Mouse (Mus musculus) neural tube, embryonic 10.5 days (tissue): ENCODE measurements around the gene Spag17.
A peak's percentile ranks its signal among the peaks of the same experiment; 100 is the strongest.

Source experiments
- DNase-seq: peaks from one replicate; pipeline ENCODE4 v3.0.0-alpha.2; 2017; ENCODE audit warnings: low spot score; ENCODE audit errors: extremely low spot score

Gene Spag17

DNA sequence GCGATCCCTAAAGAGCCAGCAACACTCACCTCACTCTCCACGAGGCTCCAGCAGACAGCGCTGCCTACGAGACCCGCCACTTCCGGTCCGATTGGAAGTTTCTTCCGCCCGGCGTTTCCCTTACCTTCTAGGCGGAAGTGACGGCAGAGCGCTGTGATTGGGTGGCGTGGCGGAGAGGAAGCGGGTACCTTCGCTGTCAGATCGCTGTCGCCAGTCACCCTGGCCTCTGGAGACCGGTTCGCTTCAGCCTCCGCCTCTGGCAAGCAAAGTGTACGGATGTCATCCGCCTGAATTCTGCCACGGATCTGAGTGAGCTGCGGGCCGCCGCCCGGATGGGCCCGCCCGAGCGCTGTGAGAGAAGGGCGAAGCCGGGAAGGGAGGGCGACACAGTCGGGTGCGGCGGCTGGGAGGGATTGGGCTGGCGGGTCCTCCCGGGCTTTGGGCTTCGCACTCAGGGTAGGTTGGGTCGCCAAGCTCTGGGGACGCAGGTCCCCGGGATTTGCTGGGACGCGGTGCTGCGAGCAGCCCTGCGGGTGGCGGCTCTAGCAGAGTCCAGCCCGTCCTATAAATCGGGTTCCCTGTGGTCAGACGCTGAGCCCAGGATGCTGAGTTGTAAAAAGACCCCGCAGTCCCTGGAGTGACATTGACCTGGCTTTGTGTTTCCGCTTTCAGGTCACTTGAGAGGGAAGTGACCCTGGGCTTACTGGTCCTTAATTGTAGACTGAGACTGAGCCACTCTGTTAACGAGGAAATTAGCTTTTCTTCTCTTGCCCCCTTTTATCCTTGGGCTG lies 277.3 kb downstream of the Spag17 start, which contains the start of the genes Gdap2 and Wdr3:
Gene Gdap2, plus strand, starts transcription at position 67 of the 791 bp plus-strand sequence.
Gene Wdr3, minus strand, starts transcription at position 93 of the 791 bp plus-strand sequence.
- peak; percentile 94 for DNase-seq

DNA sequence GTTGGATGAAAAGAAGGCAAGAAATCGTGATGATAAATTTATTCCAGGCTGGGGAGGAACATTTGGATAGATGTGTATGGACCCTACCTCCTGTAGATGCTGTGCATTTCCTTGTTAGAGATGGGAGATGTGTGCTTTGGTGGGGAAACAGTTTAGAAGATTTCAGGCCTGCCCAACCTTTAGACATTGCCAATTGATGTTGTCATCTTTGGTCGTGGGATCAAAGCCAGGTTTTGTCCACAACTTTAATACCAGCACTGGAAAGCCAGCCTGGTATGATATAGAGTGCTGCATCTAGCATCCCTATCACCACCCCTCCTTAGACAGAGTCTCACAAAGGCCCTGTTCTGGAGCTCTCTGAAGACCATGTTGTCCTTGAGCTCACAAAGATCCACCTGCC lies 278.4 kb downstream of the Spag17 start:
- no peak for DNase-seq

DNA sequence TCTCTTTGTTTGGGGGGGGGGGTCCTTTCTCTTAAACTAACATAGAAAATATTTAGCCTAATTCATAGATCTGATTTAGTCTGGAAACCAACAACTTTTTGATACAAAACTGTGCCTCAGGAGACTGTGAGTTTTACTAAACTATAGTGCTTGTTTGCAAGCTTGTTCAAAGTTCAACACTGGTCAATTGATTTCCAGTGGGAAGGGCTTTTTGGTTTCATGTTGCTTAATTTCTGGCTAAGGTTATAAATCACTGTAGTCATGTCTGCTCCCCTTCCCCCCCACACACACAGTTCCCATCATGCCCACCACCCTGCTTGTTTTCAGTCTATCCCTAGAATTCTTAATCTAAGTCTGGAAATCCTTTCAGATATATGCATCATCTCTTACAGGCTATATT lies 279.8 kb downstream of the Spag17 start:
- no peak for DNase-seq

DNA sequence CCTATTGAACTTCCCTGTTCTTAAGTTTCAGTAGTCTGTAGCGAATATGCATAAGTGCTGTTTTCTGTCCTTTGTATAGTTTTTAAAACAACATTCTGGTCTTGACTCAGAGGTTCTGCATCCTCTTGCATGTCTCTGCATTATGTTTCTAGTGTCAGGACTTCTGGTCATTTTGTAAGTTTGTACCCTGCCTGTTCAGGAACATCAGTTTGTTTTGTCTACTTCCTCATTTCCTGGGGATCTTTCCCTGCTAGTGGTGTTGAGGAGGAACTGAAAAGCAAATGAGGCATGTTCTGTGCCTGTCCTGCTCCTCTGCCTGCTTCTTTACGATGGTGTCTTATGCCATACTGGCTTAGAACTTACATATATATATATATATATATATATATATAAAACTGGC lies 290.8 kb downstream of the Spag17 start:
- DNase-seq, result no peak

DNA sequence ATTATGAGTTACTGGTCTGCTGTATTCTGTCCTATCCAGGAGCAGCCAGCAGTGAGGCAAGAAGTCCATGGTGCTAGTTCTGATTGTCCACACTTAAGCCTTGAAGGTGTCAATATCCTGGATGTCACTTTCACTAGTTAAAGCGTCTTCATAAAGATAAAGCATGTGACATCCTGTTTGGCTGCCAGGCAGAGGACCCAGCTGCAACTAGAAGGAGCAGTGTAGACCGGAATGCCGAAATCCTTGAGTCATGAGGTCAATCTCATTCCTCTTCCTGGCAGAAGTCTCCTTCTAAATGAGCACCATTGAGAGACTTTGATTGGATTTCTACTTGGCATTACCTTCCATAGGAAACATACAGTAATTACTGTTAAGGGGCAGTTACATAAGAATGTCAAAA lies 295.3 kb downstream of the Spag17 start:
- no peak for DNase-seq

DNA sequence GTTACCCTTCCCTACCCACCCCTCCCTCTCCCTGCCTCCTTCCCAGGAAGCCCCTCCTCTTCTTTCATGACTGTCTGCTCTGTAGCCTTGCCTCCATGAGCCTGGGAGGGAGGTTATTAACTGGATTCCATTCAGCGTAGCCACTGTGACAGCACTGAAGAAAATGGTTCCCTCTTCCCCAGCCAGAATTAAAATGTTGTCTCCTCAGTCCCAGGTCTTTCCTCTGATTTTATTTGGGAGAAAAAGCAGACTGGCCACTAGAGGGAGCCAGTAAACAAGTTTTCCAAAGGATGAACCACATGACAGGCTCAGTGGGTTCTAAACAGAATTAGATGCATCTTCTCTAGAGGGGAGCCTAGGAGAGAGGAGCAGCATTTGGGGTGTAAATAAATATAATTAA lies 304.2 kb downstream of the Spag17 start:
- peak; percentile 57 for DNase-seq

DNA sequence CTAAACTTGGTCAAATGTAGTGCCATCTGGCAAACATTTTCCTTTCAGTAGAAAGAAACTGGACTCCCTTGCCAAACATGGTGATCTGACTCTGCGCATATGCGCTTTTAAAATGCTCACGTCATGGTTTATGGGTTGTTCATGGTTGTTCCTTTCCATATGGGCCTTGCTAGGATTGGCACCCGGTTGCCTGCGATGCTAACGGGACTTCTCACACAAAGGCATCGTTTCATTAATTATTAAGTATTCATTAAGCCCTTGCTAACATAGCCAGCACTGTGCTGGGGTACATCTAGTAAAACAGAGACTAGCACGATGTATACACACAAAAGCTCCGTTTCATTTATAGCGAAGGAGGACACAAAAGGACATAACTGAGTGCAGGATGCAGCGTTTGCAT lies 304.7 kb downstream of the Spag17 start:
- DNase-seq, result no peak
